In genomic region chr4:33119118-33119517, GRCm38 (mm10) we compare ENCODE assay signal across 8 mouse cellular contexts. TPM values are rescaled to one million over a fixed set of nuclear protein-coding genes. Genes with fewer than 3 reads are reported as not detected.
A peak's percentile ranks its signal among the peaks of the same experiment; 100 is the strongest.
DNase-seq lines count a peak whose midpoint lies in the region.
"Not testable (repeated sequence)": the region's sequence is repeated elsewhere in the genome, so short reads cannot be mapped to it uniquely, and the experiment has no call there.
"Had no signal": no experiment of that assay in that cellular context is flagged by ENCODE, and none has a peak within 500 bp of the region (broad histone marks: within the 10 kb centered on the region; RNA-seq: fewer than 3 reads in every experiment).

No protein-coding gene starts in this region.

- H3K36me3 ChIP-seq in midbrain, embryonic 10.5 days, result not testable (repeated sequence)

- not testable (repeated sequence) for H3K4me1 ChIP-seq in midbrain, embryonic 10.5 days

- H3K9me3 ChIP-seq in midbrain, embryonic 10.5 days (replicated peaks), result not testable (repeated sequence)

- H3K4me3 ChIP-seq in midbrain, embryonic 10.5 days, result not testable (repeated sequence)

- H3K27ac ChIP-seq in midbrain, embryonic 10.5 days (replicated peaks), result not testable (repeated sequence)

- peak; percentile 76 for DNase-seq in ZHBTc4 (ENCODE audit: low read depth, low spot score)
- DNase-seq in cerebellum, adult 9-11 months, result peak; percentile 69
- peak; percentile 55 to 96 for DNase-seq in frontal cortex, adult 2 months (ENCODE audit: extremely low spot score in 1 of 2, low spot score in 1 of 2)
- peak; percentile 64 for DNase-seq in hindlimb bud, embryonic 11.5 days (ENCODE audit: extremely low spot score, low read depth, low spot score)
- peak; percentile 79 to 89 for DNase-seq in left cerebral cortex, adult 18-20 months (ENCODE audit: low spot score in 2 of 2)
- DNase-seq in midbrain, embryonic 10.5 days (ENCODE audit: low spot score), result peak; percentile 64
- peak; percentile 34 to 75 for DNase-seq in spleen, adult 18-20 months

- not testable (repeated sequence) for H3K27me3 ChIP-seq in midbrain, embryonic 10.5 days (ENCODE audit: low read depth, poor library complexity, severe bottlenecking)

- WGBS in midbrain, embryonic 10.5 days, result 6% methylated on average over 3 of the region's 3 CpGs

RNA-seq across cellular contexts. Expression of gene Gabrr1, which starts 13.2 kb away (rescaled TPM):
- polyA plus RNA-seq in frontal cortex, adult 2 months (2012; rRNA removed), result 0.23 and 0.26 TPM in 2 replicates
- under 1 TPM in 1 of 2 experiments, not detected in 1; 0.14 TPM for total RNA-seq in left cerebral cortex, adult 18-20 months (2021)
- polyA plus RNA-seq in midbrain, embryonic 10.5 days (2016; fragmentation: Nextera tagmentation; extraction: Ambion mirVana), result 0.07 TPM in 1 of 2 replicates, not detected in the other
- polyA plus RNA-seq: macrophage had no signal

RNA-seq across cellular contexts. Expression of gene Gabrr2, which starts 56.3 kb away (rescaled TPM):
- 0.42 and 0.57 TPM in 2 replicates for polyA plus RNA-seq in frontal cortex, adult 2 months (2012; rRNA removed)
- under 1 TPM; 0.40 to 0.53 TPM for total RNA-seq in left cerebral cortex, adult 18-20 months (2021)
- 0.24 and 0.39 TPM in 2 replicates for polyA plus RNA-seq in midbrain, embryonic 10.5 days (2016; fragmentation: Nextera tagmentation; extraction: Ambion mirVana)
- polyA plus RNA-seq: macrophage had no signal
